Mouse (Mus musculus): ENCODE measurements around the gene Ost4. TPM values are rescaled to one million over a fixed set of nuclear protein-coding genes. Genes with fewer than 3 reads are reported as not detected.

The Ost4 gene
- polyA plus RNA-seq, 1 experiment from 2014 or later: 372 TPM

- no peaks in the 10 kb centered on the region for H3K9me3 ChIP-seq (replicated peaks)
- H3K4me3 ChIP-seq: no peak overlapping the region
- 84% methylated on average over 6 of the region's 6 CpGs for WGBS
- peaks cover 9% of the 10 kb centered on the region; the same call in 1 of the 2 replicates for H3K27me3 ChIP-seq
- H3K27ac ChIP-seq: no peak overlapping the region
- H3K9ac ChIP-seq: no peak overlapping the region
- no peaks in the 10 kb centered on the region for H3K36me3 ChIP-seq
- no peak for ATAC-seq (replicated peaks; ENCODE audit: insufficient number of reproducible peaks, insufficient read depth, low FRiP score, low read depth)
- H3K4me2 ChIP-seq: no peak overlapping the region
- H3K4me1 ChIP-seq (replicated peaks): peaks cover 13% of the 10 kb centered on the region
Measured at GRCm38 (mm10) chr5:30944344-30944743, 36.8 kb upstream of the Ost4 start.

DNA sequence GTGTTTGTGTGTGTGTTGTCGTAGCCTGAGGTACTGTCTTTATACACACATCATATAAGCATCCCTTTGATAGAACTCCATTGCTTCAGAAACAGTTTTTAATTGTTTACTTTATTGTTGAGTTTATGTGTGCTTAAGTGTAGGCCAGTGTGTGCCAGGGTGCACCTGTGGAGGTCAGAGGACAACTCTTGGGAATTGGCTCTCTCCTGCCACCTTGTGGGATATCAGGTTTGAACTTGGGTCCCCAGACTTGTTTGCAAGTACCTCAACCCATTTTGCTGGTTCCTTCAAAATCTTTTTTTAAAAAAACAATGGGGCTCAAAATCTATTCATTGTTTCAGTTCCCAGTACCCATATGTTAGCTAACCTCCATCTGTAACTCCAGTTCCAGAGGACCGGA lies 35.4 kb upstream of the Ost4 start:
- H3K36me3 ChIP-seq: no peaks in the 10 kb centered on the region
- no peak overlapping the region for H3K27ac ChIP-seq
- no peaks in the 10 kb centered on the region for H3K9me3 ChIP-seq (replicated peaks)
- H3K4me3 ChIP-seq: no peak overlapping the region
- 94% methylated on average over 2 of the region's 2 CpGs for WGBS
- H3K9ac ChIP-seq: no peak overlapping the region
- H3K27me3 ChIP-seq: peaks cover 9% of the 10 kb centered on the region; the same call in 1 of the 2 replicates
- no peak overlapping the region for H3K4me2 ChIP-seq
- no peak for ATAC-seq (replicated peaks; ENCODE audit: insufficient number of reproducible peaks, insufficient read depth, low FRiP score, low read depth)
- H3K4me1 ChIP-seq (replicated peaks): peaks cover 7% of the 10 kb centered on the region

DNA sequence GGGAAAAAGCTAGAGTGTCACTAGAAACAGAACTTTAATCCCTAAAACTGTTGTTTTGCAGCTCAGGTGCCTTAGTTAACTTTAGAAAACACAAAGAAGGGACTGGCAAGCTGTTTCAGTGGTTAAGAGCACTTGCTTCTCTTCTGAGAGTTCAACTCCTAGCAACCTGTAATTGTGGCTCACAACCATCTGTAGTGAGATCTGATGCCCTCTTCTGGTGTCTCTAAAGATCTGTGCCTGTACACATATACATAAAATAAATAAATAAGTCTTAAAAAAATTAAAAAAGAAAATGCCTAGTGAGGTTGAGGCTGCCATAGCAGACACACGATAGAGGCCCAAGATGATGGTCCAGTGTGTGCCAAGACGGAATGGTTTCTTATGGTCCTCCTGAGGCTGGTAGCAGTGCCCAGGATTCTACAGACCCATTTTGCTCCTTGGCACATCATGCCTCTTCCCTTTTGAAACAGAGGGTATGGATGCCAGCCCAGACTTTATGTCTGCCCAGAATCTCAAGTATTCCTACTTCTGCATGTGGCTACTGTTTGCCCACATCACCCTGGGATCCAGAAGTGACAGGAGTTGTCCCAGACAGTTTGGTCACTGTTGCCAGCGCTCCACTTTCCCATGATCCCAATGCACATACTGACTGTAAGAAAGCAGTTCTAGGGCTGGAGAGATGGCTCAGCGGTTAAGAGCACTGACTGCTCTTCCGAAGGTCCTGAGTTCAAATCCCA lies 27.3 kb upstream of the Ost4 start:
- no peak overlapping the region for H3K27ac ChIP-seq
- H3K9me3 ChIP-seq (replicated peaks): no peaks in the 10 kb centered on the region
- H3K36me3 ChIP-seq: no peaks in the 10 kb centered on the region
- H3K9ac ChIP-seq: no peak overlapping the region
- H3K4me3 ChIP-seq: no peak overlapping the region
- no peak overlapping the region for H3K4me2 ChIP-seq
- no peak for ATAC-seq (replicated peaks; ENCODE audit: insufficient number of reproducible peaks, insufficient read depth, low FRiP score, low read depth)
- H3K27me3 ChIP-seq: no peaks in the 10 kb centered on the region
- 89% methylated on average over 5 of the region's 5 CpGs for WGBS
- H3K4me1 ChIP-seq (replicated peaks): peaks cover 7% of the 10 kb centered on the region

GRCm38 (mm10) chr5:30933705-30934104 lies 26.1 kb upstream of the Ost4 start:
- Histone ChIP-seq H3K36me3 (no peaks in the 10 kb centered on the region), H3K27me3 (no peaks in the 10 kb centered on the region), H3K4me2 (no peak overlapping the region), H3K9me3 (replicated peaks) (no peaks in the 10 kb centered on the region), H3K27ac (no peak overlapping the region), H3K9ac (no peak overlapping the region), H3K4me3 (no peak overlapping the region), H3K4me1 (replicated peaks) (peaks cover 7% of the 10 kb centered on the region)
- WGBS: 54% methylated on average over 5 of the region's 5 CpGs
- no peak for ATAC-seq (replicated peaks; ENCODE audit: insufficient number of reproducible peaks, insufficient read depth, low FRiP score, low read depth)

GRCm38 (mm10) chr5:30931378-30931777 lies 23.8 kb upstream of the Ost4 start:
- Histone ChIP-seq H3K9ac (no peak overlapping the region), H3K9me3 (replicated peaks) (no peaks in the 10 kb centered on the region), H3K4me1 (replicated peaks) (peaks cover 9% of the 10 kb centered on the region)

DNA sequence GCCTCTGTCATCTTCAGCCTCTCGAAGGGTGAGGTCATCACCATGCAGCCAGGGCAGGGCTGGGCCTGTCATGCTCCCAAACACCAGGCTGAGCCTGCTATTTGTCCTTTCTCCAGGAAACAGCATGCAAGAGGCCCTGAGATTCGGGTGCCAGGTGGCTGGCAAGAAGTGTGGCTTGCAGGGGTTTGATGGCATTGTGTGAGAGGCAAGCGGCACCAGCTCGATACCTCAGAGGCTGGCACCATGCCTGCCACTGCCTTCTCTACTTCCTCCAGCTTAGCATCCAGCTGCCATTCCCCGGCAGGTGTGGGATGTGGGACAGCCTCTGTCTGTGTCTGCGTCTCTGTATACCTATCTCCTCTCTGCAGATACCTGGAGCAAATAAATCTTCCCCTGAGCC lies 23.3 kb upstream of the Ost4 start:
- H3K9me3 ChIP-seq (replicated peaks): no peaks in the 10 kb centered on the region
- peaks cover 9% of the 10 kb centered on the region for H3K4me1 ChIP-seq (replicated peaks)
- H3K4me3 ChIP-seq: no peak overlapping the region
- 79% methylated on average over 6 of the region's 6 CpGs for WGBS
- H3K9ac ChIP-seq: no peak overlapping the region
- H3K36me3 ChIP-seq: no peaks in the 10 kb centered on the region
- H3K27ac ChIP-seq: no peak overlapping the region
- H3K27me3 ChIP-seq: no peaks in the 10 kb centered on the region
- no peak for ATAC-seq (replicated peaks; ENCODE audit: insufficient number of reproducible peaks, insufficient read depth, low FRiP score, low read depth)
- no peak overlapping the region for H3K4me2 ChIP-seq

More at GRCm38 (mm10) chr5:30931378-30931777, 23.8 kb upstream of the Ost4 start:
- WGBS: 59% methylated on average over 4 of the region's 4 CpGs
- H3K4me2 ChIP-seq: no peak overlapping the region
- no peak for ATAC-seq (replicated peaks; ENCODE audit: insufficient number of reproducible peaks, insufficient read depth, low FRiP score, low read depth)
- H3K4me3 ChIP-seq: no peak overlapping the region
- no peak overlapping the region for H3K27ac ChIP-seq
- H3K36me3 ChIP-seq: no peaks in the 10 kb centered on the region
- no peaks in the 10 kb centered on the region for H3K27me3 ChIP-seq

- Histone ChIP-seq H3K36me3 (no peaks in the 10 kb centered on the region), H3K4me3 (no peak overlapping the region), H3K27ac (no peak overlapping the region), H3K9me3 (replicated peaks) (no peaks in the 10 kb centered on the region), H3K4me2 (no peak overlapping the region), H3K4me1 (replicated peaks) (peaks cover 9% of the 10 kb centered on the region), H3K27me3 (no peaks in the 10 kb centered on the region), H3K9ac (no peak overlapping the region)
- 43% methylated on average over 4 of the region's 4 CpGs for WGBS
- no peak for ATAC-seq (replicated peaks; ENCODE audit: insufficient number of reproducible peaks, insufficient read depth, low FRiP score, low read depth)
Measured at GRCm38 (mm10) chr5:30930121-30930520, 22.5 kb upstream of the Ost4 start.

DNA sequence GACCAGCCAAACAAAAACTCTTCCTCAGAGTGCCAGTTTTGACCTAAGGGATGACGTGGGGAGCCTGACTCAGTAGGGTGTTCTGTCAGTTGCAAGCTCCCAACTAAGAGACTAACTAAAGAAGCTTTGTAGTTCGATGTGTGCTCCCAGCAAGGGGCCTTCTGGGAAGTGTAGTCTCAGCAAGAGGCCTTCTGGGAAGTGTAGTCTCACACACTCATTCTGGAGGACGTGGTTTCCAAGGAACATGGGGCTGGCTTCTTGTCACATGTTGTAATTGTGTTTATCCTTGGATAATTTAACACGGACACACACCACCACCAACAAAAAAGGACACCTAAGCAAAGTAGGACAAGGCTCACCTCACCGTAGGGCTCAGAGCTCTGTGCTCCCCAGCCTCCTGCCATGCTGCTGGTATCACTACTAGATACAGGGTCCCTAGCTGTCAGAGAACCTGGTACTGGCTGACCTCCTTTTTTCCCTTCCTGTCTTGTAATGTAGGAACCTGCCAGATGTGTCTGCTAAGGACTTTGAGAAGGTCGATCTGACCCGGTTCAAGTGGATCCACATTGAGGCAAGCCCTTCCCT lies 20.4 kb upstream of the Ost4 start:
- H3K36me3 ChIP-seq: no peaks in the 10 kb centered on the region
- 43% methylated on average over 7 of the region's 7 CpGs for WGBS
- no peaks in the 10 kb centered on the region for H3K9me3 ChIP-seq (replicated peaks)
- no peak overlapping the region for H3K4me3 ChIP-seq
- no peak overlapping the region for H3K27ac ChIP-seq
- H3K4me1 ChIP-seq (replicated peaks): peaks cover 10% of the 10 kb centered on the region
- no peak; the same call in 1 of the 2 replicates for ATAC-seq (replicated peaks; ENCODE audit: insufficient number of reproducible peaks, insufficient read depth, low FRiP score, low read depth)
- H3K27me3 ChIP-seq: no peaks in the 10 kb centered on the region
- H3K9ac ChIP-seq: no peak overlapping the region
- peak overlapping the region; percentile 37 for H3K4me2 ChIP-seq

DNA sequence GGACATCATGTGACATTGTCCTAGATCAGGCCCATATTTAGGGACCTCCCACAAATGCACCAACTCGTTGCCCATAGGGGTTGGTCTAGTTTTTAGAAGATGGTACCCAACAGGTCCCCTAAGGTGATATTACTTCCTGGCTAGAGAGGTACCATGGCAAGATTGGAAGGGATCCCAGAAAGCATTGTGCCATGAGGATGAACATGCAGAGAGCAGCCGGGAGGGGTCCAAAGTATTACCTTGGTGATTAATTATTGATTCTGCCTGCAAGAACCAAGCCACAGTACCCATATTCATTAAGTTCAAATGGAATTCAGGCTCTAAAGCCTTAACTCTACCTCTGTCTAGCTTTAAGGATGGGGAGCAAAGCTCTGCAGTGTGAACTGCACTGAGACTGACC lies 18.5 kb upstream of the Ost4 start:
- 72% methylated on average over 2 of the region's 2 CpGs for WGBS
- Histone ChIP-seq H3K27me3 (no peaks in the 10 kb centered on the region), H3K27ac (no peak overlapping the region), H3K9me3 (replicated peaks) (no peaks in the 10 kb centered on the region), H3K4me1 (replicated peaks) (peaks cover 21% of the 10 kb centered on the region), H3K36me3 (no peaks in the 10 kb centered on the region), H3K4me2 (no peak overlapping the region), H3K9ac (no peak overlapping the region), H3K4me3 (no peak overlapping the region)
- ATAC-seq (replicated peaks; ENCODE audit: insufficient number of reproducible peaks, insufficient read depth, low FRiP score, low read depth): no peak

GRCm38 (mm10) chr5:30925217-30925616 lies 17.6 kb upstream of the Ost4 start:
- Histone ChIP-seq H3K4me2 (no peak overlapping the region), H3K27me3 (no peaks in the 10 kb centered on the region), H3K36me3 (no peaks in the 10 kb centered on the region), H3K4me3 (no peak overlapping the region), H3K27ac (no peak overlapping the region), H3K4me1 (replicated peaks) (peaks cover 27% of the 10 kb centered on the region), H3K9ac (no peak overlapping the region), H3K9me3 (replicated peaks) (no peaks in the 10 kb centered on the region)
- ATAC-seq (replicated peaks; ENCODE audit: insufficient number of reproducible peaks, insufficient read depth, low FRiP score, low read depth): no peak
- WGBS: 94% methylated on average over 5 of the region's 5 CpGs

- H3K4me1 ChIP-seq (replicated peaks): peaks cover 28% of the 10 kb centered on the region
- no peak overlapping the region for H3K4me3 ChIP-seq
- WGBS: 76% methylated on average over 8 of the region's 8 CpGs
- H3K9ac ChIP-seq: no peak overlapping the region
- no peak overlapping the region for H3K27ac ChIP-seq
- ATAC-seq (replicated peaks; ENCODE audit: insufficient number of reproducible peaks, insufficient read depth, low FRiP score, low read depth): no peak
- no peaks in the 10 kb centered on the region for H3K36me3 ChIP-seq
- no peaks in the 10 kb centered on the region for H3K27me3 ChIP-seq
- no peak overlapping the region for H3K4me2 ChIP-seq
- no peaks in the 10 kb centered on the region for H3K9me3 ChIP-seq (replicated peaks)
Measured at GRCm38 (mm10) chr5:30924614-30925013, 17.0 kb upstream of the Ost4 start.

DNA sequence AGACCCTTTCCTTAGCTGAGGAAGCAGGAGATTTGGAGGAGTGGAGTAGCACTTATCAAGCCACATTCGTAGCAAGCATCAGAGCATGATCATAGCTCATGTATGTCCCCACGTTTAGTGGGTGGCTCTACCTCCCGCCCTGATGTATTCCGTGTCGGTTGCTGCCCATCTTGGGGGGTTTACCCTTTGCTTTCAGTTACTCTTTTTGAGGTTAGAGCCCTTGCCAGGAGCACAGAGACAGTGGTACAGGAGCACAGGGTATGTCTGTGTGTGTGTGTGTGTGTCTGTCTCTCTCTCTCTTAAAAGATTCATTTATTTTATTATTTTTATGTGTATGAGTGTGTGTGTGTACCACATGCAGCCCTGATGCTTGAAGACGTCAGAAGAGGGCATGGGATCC lies 15.5 kb upstream of the Ost4 start:
- Histone ChIP-seq H3K36me3 (peaks cover 4% of the 10 kb centered on the region; the same call in 1 of the 2 replicates), H3K4me3 (no peak overlapping the region), H3K27me3 (no peaks in the 10 kb centered on the region), H3K4me2 (peak overlapping the region; percentile 79), H3K9ac (no peak overlapping the region), H3K9me3 (replicated peaks) (no peaks in the 10 kb centered on the region), H3K4me1 (replicated peaks) (peaks cover 27% of the 10 kb centered on the region), H3K27ac (no peak overlapping the region)
- 78% methylated on average over 6 of the region's 6 CpGs for whole genome bisulfite sequencing
- ATAC-seq (replicated peaks; ENCODE audit: insufficient number of reproducible peaks, insufficient read depth, low FRiP score, low read depth): no peak

All from heart, embryonic 15.5 days (tissue).